Mouse (Mus musculus) intestine, embryonic 14.5 days (tissue): ENCODE data around the gene Fgf23. TPM values are rescaled to one million over a fixed set of nuclear protein-coding genes. Genes with fewer than 3 reads are reported as not detected.
A peak's percentile ranks its signal among the peaks of the same experiment; 100 is the strongest.

Source experiments
- ATAC-seq: fragments of 200-750 bp; cut with Nextera tagmentation; replicated peaks from 2 replicates; pipeline ENCODE4 v1.8.0; 2017; ENCODE audit warnings: low read depth, moderate number of reproducible peaks, moderate TSS enrichment, moderate library complexity; ENCODE audit not compliant: low FRiP score, low TSS enrichment
- DNase-seq: peaks from one replicate; pipeline ENCODE4 v3.0.0-alpha.2; 2018; ENCODE audit warnings: low spot score
- H3K27ac ChIP-seq: fragments of 300-500 bp; sonication (generic); 2 replicates; pipeline ENCODE4 v1.5.1; 2014; ENCODE audit warnings: low read depth, mild to moderate bottlenecking, control low read depth
- H3K27me3 ChIP-seq: fragments of 300-500 bp; sonication (generic); replicated peaks from 2 replicates; pipeline ENCODE4 v1.6.1; 2014; ENCODE audit warnings: low read length, control low read depth; ENCODE audit not compliant: control insufficient read depth, insufficient read depth
- H3K36me3 ChIP-seq: fragments of 300-500 bp; sonication (generic); 2 replicates; pipeline ENCODE4 v1.6.1; 2014; ENCODE audit warnings: low read length, control low read depth; ENCODE audit not compliant: control insufficient read depth, insufficient read depth
- H3K4me1 ChIP-seq: fragments of 300-500 bp; sonication (generic); replicated peaks from 2 replicates; pipeline ENCODE4 v1.6.1; 2014; ENCODE audit warnings: low read length, control low read depth, mixed read lengths; ENCODE audit not compliant: control insufficient read depth, insufficient read depth
- H3K4me2 ChIP-seq: fragments of 300-500 bp; sonication (generic); 2 replicates; pipeline ENCODE4 v1.6.1; 2014; ENCODE audit warnings: low read length
- H3K4me3 ChIP-seq: fragments of 300-500 bp; sonication (generic); 2 replicates; pipeline ENCODE4 v1.5.1; 2014; ENCODE audit warnings: low read depth, low read length, control low read depth, mixed read lengths
- H3K9ac ChIP-seq: fragments of 300-500 bp; sonication (generic); 2 replicates; pipeline ENCODE4 v1.6.1; 2014; ENCODE audit warnings: mild to moderate bottlenecking, low read length
- H3K9me3 ChIP-seq: fragments of 300-500 bp; sonication (generic); 2 replicates; pipeline ENCODE4 v1.6.1; 2016; ENCODE audit warnings: low read length, control low read depth; ENCODE audit not compliant: control insufficient read depth
- WGBS: fragments of 180-500 bp; shearing (Covaris S2); extraction: QIAGEN DNeasy Blood & Tissue Kit; methylation state at CpG from one replicate; pipeline ENCODE4 v1.1.7; 2014; 5-methylcytosine and 5-hydroxymethylcytosine counted together
- polyA plus RNA-seq: library from polyadenylated mRNA; unstranded; fragments of >200 nt; fragmentation: Nextera tagmentation; extraction: Ambion mirVana; gene quantifications from 2 replicates; pipeline ENCODE4 v1.2.1, GENCODE M21; 2014

Gene Fgf23
- polyA plus RNA-seq, 1 experiment from 2014 or later, result not detected

DNA sequence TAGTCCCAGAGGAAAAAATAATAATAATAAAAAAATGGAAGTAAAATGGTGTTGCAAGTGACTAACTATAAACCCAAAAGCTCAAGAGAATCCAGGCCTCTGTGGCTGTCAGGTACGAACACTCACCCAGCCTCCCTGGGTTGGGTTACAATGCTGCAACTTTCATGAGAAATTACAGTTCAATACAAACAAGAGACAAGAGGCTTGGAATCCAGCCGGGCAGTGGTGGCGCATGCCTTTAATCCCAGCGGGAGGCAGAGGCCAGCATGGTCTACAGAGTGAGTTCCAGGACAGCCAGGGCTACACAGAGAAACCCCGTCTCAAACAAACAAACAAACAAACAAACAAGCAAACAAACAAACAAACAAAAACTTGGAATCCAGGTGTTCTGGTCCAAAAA, 34.0 kb downstream of the Fgf23 start:
- Histone ChIP-seq H3K27ac (no peak overlapping the region), H3K4me3 (no peak overlapping the region), H3K27me3 (no peaks in the 10 kb centered on the region), H3K9me3 (no peaks in the 10 kb centered on the region), H3K4me1 (0 out of 2 replicates have a peak, but pooled peaks cover 4% of the 10 kb centered on the region), H3K4me2 (no peak overlapping the region), H3K9ac (no peak overlapping the region), H3K36me3 (no peaks in the 10 kb centered on the region)
- WGBS, result 52% methylated on average over 5 of the region's 5 CpGs
- ATAC-seq (no peak), DNase-seq (no peak)

GRCm38 (mm10) chr6:127107413-127107812, 34.7 kb downstream of the Fgf23 start:
- Histone ChIP-seq H3K36me3 (no peaks in the 10 kb centered on the region), H3K27ac (no peak overlapping the region), H3K27me3 (no peaks in the 10 kb centered on the region), H3K9me3 (no peaks in the 10 kb centered on the region), H3K9ac (no peak overlapping the region), H3K4me1 (0 out of 2 replicates have a peak, but pooled peaks cover 4% of the 10 kb centered on the region), H3K4me3 (no peak overlapping the region), H3K4me2 (no peak overlapping the region)
- DNase-seq (no peak), ATAC-seq (no peak)

- DNase-seq (no peak), ATAC-seq (no peak)
- Histone ChIP-seq H3K27me3 (no peaks in the 10 kb centered on the region), H3K36me3 (no peaks in the 10 kb centered on the region), H3K9ac (peak overlapping the region; percentile 48), H3K27ac (no peak overlapping the region), H3K4me2 (peak overlapping the region; percentile 55), H3K4me1 (0 out of 2 replicates have a peak, but pooled peaks cover 4% of the 10 kb centered on the region), H3K4me3 (peak overlapping the region; percentile 54), H3K9me3 (no peaks in the 10 kb centered on the region)
- 34% methylated on average over 20 of the region's 20 CpGs for WGBS
Observed at GRCm38 (mm10) chr6:127108368-127109060, 35.8 kb downstream of the Fgf23 start.

GRCm38 (mm10) chr6:127109402-127109930, 36.8 kb downstream of the Fgf23 start, which contains the start of gene Tigar:
Tigar (minus strand) TSS chr6:127109557.
- Histone ChIP-seq H3K9ac (peak within 1 kb of the TSS; percentile 48), H3K4me3 (peak within 1 kb of the TSS; percentile 54), H3K36me3 (no peaks in the 10 kb centered on the region), H3K27me3 (no peaks in the 10 kb centered on the region), H3K9me3 (no peaks in the 10 kb centered on the region), H3K27ac (no peak within 1 kb of the TSS), H3K4me1 (0 out of 2 replicates have a peak, but pooled peaks cover 4% of the 10 kb centered on the region), H3K4me2 (peak within 1 kb of the TSS; percentile 55)
- peak; percentile 89 for DNase-seq
- WGBS, result under 1% methylated on average over 37 of the region's 37 CpGs
- ATAC-seq, result peak; percentile 99

DNA sequence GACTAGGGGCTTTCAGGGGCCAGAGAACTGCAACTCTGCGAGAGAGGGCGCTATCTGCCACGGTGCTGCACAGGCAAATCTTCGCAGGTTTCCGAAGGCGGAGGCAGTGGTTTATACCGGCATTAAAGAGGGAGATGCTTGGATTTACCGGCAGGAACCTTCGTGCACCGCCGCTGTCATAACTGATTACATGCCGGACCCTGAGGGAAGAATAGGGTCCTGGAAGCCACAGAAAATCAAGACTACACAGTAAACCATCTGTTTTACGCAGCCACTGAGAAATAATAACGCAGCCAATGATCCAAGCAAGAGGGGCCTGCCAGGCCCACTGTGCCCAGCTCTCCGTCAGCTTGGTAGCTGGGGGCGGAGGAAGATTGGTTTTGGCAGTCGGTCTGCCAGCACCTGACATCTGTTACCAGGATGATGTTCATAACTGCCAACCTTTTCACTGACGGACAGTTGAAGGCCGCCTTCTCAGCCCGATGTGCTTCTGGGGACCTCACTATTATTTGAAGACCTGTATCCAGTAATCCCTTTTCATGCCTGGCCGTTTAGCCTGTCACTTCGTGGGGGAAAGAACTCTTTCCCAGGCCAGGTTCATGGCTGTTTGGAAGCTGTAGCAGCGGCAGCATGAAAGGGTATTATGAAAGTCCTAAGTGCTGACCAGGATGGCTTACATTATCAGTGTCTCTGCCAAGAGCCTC, 42.2 kb downstream of the Fgf23 start:
- Histone ChIP-seq H3K36me3 (no peaks in the 10 kb centered on the region), H3K9me3 (no peaks in the 10 kb centered on the region), H3K27me3 (no peaks in the 10 kb centered on the region), H3K9ac (no peak overlapping the region), H3K4me2 (no peak overlapping the region), H3K27ac (no peak overlapping the region), H3K4me1 (no peaks in the 10 kb centered on the region), H3K4me3 (no peak overlapping the region)
- ATAC-seq, result no peak
- WGBS, result 70% methylated on average over 23 of the region's 23 CpGs
- DNase-seq, result no peak

DNA sequence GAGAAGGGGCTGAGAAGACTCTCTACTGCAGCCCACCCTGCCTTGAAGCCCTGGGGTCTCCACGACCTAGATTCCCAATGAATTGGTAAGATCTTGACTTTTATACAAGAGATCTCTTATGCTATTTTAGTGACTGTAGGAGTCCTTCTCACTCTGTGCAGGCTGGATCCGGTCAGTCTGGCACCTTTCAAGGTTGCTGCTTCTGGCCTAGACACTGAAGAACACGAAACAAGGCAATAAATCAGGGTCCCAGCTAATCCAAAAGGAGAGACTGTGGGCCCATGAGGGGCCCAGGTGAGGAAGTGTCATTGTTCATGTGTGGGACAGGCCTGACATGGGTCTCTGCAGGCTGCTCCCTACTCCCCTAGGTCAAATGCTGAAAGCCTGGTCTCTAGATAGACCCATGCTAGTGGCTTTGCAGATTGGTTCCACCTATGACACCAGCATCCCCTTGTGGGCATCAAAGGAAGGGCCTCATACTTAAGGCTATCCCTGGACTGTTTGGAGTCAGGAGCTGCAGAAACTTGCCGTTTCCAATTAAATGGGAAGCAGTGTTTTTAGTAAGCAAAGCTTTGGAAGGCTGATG, 49.6 kb downstream of the Fgf23 start:
- no peaks in the 10 kb centered on the region for H3K9me3 ChIP-seq
- H3K4me3 ChIP-seq, result no peak overlapping the region
- DNase-seq (no peak), ATAC-seq (0 out of 2 replicates have a peak, but pooled peaks have one; percentile 25)
- no peaks in the 10 kb centered on the region for H3K27me3 ChIP-seq
- no peak overlapping the region for H3K9ac ChIP-seq
- no peak overlapping the region for H3K4me2 ChIP-seq
- H3K4me1 ChIP-seq, result no peaks in the 10 kb centered on the region
- H3K27ac ChIP-seq, result no peak overlapping the region
- peaks cover 11% of the 10 kb centered on the region for H3K36me3 ChIP-seq
- 71% methylated on average over 4 of the region's 4 CpGs for WGBS

DNA sequence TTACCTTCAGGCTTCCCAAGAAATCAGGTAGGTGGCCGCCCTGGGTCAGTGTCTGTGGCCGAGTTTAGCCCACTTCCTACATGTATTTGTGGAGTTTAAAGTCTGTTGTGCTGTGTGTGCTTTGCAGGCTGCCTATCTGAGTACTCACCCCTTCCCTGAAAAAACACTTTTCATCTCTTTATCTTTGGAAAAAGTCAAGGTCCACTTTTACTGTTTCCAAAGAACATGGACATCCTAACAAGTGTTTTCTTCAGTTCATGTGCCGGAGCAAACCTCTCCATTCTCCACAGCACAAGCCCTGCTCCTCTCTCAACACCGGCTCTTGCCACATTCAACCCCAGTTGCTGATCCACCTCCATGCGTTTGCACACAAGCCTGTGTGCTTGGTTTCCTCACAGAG, 50.3 kb downstream of the Fgf23 start:
- no peaks in the 10 kb centered on the region for H3K27me3 ChIP-seq
- H3K4me2 ChIP-seq, result no peak overlapping the region
- H3K9ac ChIP-seq, result no peak overlapping the region
- ATAC-seq (no peak), DNase-seq (no peak)
- no peaks in the 10 kb centered on the region for H3K4me1 ChIP-seq
- no peak overlapping the region for H3K4me3 ChIP-seq
- WGBS, result 82% methylated on average over 5 of the region's 5 CpGs
- peaks cover 18% of the 10 kb centered on the region for H3K36me3 ChIP-seq
- H3K9me3 ChIP-seq, result no peaks in the 10 kb centered on the region
- no peak overlapping the region for H3K27ac ChIP-seq

- Histone ChIP-seq H3K4me1 (no peaks in the 10 kb centered on the region), H3K27me3 (no peaks in the 10 kb centered on the region), H3K4me3 (no peak overlapping the region), H3K9me3 (no peaks in the 10 kb centered on the region), H3K9ac (no peak overlapping the region), H3K36me3 (peaks cover 23% of the 10 kb centered on the region), H3K4me2 (no peak overlapping the region), H3K27ac (no peak overlapping the region)
- WGBS, result 80% methylated on average over 7 of the region's 7 CpGs
- DNase-seq (no peak), ATAC-seq (no peak)
Observed at GRCm38 (mm10) chr6:127123506-127123905, 50.8 kb downstream of the Fgf23 start.
